Mouse (Mus musculus): ENCODE results near the gene Gm49333.

The Gm49333 gene

DNA sequence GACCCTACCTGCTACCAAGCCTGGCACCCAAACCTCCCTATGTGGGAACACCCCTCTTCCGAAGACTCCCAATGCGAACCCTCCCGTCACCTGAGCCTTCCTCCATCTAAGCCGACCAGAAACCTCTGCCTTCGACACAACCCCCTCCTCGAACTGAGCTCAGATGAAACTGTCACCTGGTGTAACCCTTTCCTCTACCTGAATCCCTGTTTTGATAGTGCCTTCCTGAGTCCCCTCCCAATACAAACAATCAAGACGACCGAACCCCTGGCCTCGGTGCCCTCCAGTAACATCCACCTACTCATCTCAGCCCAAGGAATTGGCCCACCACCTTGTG is 9.0 kb downstream of the Gm49333 start:
- ChIA-PET POLR2A (interaction anchor here (0.5 to 5.8 kb wide), 47 partner anchors 7 to 318 kb away, joined by 3 to 87 read pairs (median 6); partner anchors contain the start of genes Alg3 (in 3 of the 4), Eef1akmt4 (in 3 of the 4), Gm49333 (in 3 of the 4) and Abcf3 (in 2 of the 4)), CTCF (interaction anchor here in 3 of 4 experiments (0.9 to 1.1 kb wide), 4 partner anchors 9 to 141 kb away, joined by 3 read pairs; partner anchors contain the start of genes Alg3 (in 1 of the 3), Dvl3 (in 1 of the 3), Eef1akmt4 (in 1 of the 3) and Gm49333 (in 1 of the 3))

DNA sequence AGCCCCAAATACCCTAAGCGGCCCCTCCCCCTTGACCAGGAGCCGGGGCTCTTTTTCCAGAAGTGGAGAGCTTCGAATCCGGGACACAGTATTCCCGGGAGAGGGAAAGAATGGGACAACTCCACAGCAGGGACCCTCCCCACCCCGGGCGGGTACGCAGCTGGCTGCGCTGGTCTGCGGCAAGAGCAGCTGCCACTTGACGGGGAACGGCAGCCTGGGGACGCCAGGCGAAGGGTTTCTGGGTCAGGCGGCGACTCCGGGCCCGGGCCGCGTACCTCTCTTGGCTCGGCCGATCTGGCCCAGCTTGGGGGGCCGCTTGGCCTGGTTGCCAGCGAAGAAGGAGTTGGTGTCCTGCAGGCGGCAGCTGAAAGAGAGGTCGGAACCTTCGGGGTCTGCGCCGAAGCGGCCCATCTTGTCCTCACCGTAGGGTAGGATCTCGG is 9.4 kb downstream of the Gm49333 start:
- CTCF ChIA-PET: interaction anchor here in 3 of 4 experiments (0.9 to 1.0 kb wide), 3 partner anchors 9 to 141 kb away, joined by 3 read pairs; partner anchors contain the start of genes Alg3 (in 1 of the 3), Dvl3 (in 1 of the 3), Eef1akmt4 (in 1 of the 3) and Gm49333 (in 1 of the 3)
- POLR2A ChIA-PET: interaction anchor here (0.5 to 5.8 kb wide), 44 partner anchors 7 to 329 kb away, joined by 3 to 87 read pairs (median 6); partner anchors contain the start of genes Alg3 (in 3 of the 4), Eef1akmt4 (in 3 of the 4), Gm49333 (in 3 of the 4) and Abcf3 (in 2 of the 4)

DNA sequence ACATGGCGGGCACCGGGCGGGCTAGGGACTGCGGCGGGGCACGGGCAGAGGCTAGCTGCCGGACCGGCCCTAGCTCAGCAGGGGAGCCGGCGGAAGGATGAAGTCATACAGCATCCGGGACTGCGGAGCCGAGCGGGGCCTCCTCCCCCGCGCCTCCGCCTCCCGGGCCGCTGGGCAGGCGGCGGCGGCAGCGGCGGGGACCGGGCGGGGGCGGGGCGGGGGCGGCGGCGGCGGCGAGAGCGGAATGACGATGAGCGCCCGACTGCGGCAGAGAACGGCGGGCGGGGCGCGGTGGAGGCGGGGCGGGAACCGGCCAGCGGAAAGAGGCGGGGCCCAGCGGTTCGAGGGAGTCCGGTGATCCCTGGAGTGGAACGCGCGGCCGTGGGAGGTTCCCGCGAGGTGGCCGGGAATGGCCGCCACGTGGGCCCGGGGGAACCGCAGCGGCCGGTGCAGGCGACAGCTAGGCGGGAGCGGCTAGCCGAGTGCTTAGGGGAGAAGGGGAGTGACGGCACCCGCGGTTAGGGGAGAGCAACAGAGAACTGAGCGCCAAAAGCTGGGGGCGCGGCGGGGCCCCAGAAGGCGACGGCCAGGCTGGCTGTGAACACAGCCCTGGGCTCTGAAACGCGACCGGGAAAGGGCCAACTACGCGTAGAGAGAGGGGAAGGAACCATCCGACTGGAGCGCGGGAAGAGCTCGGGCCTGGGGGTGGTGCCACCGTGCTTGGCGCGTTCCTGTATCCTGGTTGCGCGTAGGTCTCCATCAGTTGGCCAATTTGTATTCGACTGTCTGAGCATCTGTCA is 10.0 kb downstream of the Gm49333 start, which contains the start of gene Camk2n2:
Camk2n2 (minus strand) TSS at position 97 of the 800 bp plus-strand sequence.
- POLR2A ChIA-PET: interaction anchor here (0.5 to 5.8 kb wide), 49 partner anchors 8 to 329 kb away, joined by 3 to 87 read pairs (median 6); partner anchors contain the start of genes Alg3 (in 3 of the 4), Eef1akmt4 (in 3 of the 4), Gm49333 (in 3 of the 4) and Abcf3 (in 2 of the 4)

DNA sequence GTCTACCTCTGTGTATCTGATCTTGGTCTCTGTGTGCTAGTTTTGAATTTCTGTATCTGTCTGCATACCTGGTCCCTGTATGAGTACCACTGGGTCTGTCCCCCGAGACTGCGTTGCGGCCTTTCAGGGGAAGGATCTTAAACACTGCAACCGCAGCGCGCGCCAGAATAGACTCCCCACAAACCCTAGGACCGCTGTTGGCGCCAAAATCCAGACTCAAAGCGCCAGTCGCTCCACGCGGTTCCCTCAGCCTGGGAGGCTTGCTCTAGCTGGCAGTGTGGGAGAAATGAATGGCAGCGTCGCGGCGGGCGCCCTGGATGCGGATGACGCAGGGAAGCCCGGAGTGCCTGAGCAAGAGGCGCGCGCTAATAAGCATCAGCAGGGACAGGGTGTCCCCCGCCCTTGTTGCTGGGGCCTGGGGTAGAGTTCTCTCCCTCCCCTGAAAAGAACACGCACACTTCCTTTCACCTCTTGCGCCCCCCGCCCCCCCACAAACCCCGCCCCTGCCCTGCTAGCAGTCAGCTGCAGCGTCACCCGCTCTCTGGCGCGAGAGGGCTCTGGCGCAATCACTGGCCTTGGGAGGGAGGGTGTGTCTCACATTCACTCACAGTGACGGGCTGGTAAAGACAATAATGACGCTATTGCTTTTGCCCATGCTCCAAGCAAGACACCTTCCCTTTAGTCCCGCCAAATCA is 10.7 kb downstream of the Gm49333 start:
- ChIA-PET POLR2A (interaction anchor here in 3 of 4 experiments (0.6 to 5.8 kb wide), 37 partner anchors 9 to 170 kb away, joined by 3 to 87 read pairs (median 6); partner anchors contain the start of genes Alg3 (in 3 of the 3), Eef1akmt4 (in 3 of the 3), Gm49333 (in 3 of the 3) and Abcf3 (in 2 of the 3)), CTCF (no interaction called here)

More for the DNA sequence above, 10.0 kb downstream of the Gm49333 start, which contains the start of gene Camk2n2:
- CTCF ChIA-PET: interaction anchor here in 3 of 4 experiments (0.6 to 1.0 kb wide), 4 partner anchors 10 to 425 kb away, joined by 3 read pairs; partner anchors contain the start of genes Alg3 (in 1 of the 3), Dvl3 (in 1 of the 3), Eef1akmt4 (in 1 of the 3) and Gm49333 (in 1 of the 3)

DNA sequence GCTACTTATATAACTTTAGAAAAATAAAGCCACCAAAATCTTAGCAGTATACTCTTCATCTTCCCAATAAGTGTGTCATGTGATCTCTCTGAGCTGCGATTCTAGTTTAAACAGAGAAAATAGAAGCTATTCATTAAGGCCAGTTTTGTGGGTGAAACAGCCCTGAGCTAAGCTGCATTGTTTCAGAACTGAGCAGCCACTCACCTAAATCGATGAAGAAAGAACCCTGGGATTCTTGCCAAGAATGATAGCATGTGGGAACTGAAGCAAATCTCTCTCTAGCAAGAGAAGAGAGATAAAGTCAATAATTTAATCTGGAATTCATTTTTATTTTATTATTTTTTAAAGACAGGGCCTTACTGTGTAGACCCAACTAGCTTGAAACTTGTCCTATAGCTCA is 11.8 kb downstream of the Gm49333 start:
- ChIA-PET POLR2A (interaction anchor here (0.7 to 5.8 kb wide), 16 partner anchors 7 to 125 kb away, joined by 3 to 87 read pairs (median 9); partner anchors contain the start of genes Alg3 (in 3 of the 4), Eef1akmt4 (in 3 of the 4), Gm49333 (in 3 of the 4) and Eif2b5 (in 2 of the 4)), CTCF (no interaction called here)

DNA sequence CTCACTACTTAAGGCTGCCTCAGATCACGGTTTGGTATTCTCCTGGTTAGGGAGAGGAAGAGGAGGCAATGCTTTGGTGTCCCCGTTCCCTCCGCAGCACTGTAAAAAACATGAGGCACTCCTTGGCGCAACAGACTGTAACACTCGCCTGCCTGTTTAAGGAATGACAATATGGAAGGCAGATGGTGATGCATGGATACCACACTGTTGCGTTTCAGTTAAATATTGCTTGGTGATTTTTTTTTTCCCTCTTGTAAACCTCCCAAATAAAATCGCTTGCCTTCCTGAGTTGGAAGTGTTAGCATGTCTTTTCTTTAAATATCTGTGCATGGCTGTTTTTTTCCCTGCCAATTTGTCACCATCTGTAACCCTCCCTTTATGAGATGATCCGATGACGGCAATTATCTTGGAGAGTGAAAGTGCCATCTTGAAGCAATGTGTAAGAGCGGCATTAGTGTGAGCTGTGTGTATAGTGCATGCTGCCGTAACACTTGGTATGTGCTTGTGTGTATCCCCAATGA is 17.5 kb downstream of the Gm49333 start:
- POLR2A ChIA-PET: interaction anchor here in 3 of 4 experiments (0.7 to 2.3 kb wide), 5 partner anchors 12 to 151 kb away, joined by 3 to 10 read pairs (median 3); partner anchors contain the start of gene Psmd2 (in 1 of the 3)
- CTCF ChIA-PET: no interaction called here

DNA sequence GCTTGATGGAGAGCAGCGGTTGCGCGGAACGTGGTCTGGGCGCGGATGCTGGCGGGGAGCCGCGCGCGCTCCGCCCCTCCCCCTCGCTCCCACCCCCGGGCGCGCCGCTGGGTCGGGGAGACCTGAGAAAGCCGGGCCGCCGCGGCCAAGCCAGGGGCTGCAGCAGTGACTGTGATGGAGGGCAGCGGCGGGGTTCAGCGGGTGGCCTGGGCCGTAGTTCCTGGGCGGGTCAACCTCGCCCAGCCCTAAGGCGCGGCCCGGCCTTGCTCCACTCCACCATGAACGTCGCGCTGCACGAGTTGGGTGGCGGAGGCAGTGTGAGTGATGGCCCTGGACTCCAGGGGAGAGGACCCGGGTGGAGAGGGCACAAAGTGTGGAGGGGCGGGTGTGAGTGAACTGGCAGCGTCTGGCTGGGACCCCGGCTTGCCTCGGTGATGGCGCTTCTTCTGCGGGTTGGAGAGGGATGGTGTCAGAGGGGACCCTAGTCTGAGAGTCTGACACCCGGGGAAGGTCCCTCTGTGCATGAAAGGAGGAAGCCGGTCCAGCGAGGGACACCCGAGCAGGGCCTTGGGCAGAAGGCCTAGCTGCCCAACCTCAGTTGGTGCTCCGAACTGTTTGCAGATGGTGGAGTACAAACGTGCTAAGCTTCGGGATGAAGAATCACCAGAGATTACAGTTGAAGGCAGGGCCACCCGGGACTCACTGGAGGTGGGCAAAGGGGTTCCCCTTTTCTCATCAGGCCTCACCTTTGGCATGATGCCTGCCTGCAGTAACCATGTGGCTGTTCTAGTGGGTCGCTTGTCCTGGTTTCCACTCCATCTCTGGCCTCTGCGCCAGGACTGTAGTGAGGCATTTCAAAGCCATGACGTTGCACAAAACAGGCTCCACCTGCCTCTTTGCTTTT is 18.6 kb downstream of the Gm49333 start, which contains the start of gene Ece2:
Ece2 (plus strand) TSS at position 98 of the 904 bp plus-strand sequence.
- CTCF ChIA-PET: interaction anchor here in 1 of 4 experiments (0.7 kb wide), 1 partner anchor 133 kb away, joined by 3 read pairs; no protein-coding TSS in a partner anchor
- POLR2A ChIA-PET: interaction anchor here in 3 of 4 experiments (0.5 to 2.3 kb wide), 15 partner anchors 8 to 152 kb away, joined by 3 to 12 read pairs (median 4); partner anchors contain the start of genes Alg3 (in 2 of the 3), Camk2n2 (in 2 of the 3), Eef1akmt4 (in 2 of the 3) and Gm49333 (in 2 of the 3)

DNA sequence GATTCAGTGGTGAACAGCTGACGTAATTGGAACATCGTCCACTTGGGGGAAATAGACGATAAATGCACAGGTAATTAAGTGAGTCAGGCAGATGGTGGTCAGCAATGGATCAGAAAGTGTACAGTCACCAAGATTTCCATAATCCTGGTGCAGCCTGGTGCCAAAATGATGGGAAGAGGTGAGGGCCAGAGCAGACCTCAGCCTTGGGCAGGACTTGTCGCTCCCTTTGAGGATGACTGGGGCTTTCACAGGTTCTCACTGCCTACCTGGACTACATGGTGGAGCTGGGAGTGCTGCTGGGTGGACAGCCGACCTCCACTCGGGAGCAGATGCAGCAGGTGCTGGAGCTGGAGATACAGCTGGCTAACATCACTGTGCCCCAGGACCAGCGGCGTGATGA is 26.0 kb downstream of the Gm49333 start:
- ChIA-PET POLR2A (interaction anchor here in 2 of 4 experiments (0.6 to 2.3 kb wide), 3 partner anchors 13 to 209 kb away, joined by 3 to 14 read pairs (median 6); partner anchors contain the start of gene Psmd2 (in 1 of the 2)), CTCF (no interaction called here)

DNA sequence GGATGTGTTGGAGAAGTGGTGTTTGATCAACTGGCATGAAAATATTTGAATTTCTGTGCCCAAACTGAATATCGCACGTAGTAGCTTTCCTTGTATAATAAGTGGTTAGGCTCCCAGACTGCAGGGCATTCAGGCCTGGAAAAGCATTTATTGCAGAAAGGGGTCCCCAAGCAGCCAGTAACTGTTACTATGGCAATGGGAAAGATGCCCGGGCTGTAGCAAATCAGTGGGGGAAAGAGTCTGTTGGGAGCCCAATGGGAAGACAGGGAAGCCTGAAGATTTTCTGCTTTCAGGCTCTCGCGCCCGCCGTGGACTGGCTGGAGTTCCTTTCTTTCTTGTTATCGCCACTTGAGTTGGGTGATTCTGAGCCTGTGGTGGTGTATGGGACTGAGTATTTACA is 27.0 kb downstream of the Gm49333 start:
- CTCF ChIA-PET: interaction anchor here in 1 of 4 experiments (0.7 kb wide), 1 partner anchor 9 kb away, joined by 3 read pairs; no protein-coding TSS in a partner anchor
- POLR2A ChIA-PET: interaction anchor here in 1 of 4 experiments (0.8 to 2.3 kb wide), 3 partner anchors 26 to 47 kb away, joined by 3 to 5 read pairs (median 3); no protein-coding TSS in a partner anchor

DNA sequence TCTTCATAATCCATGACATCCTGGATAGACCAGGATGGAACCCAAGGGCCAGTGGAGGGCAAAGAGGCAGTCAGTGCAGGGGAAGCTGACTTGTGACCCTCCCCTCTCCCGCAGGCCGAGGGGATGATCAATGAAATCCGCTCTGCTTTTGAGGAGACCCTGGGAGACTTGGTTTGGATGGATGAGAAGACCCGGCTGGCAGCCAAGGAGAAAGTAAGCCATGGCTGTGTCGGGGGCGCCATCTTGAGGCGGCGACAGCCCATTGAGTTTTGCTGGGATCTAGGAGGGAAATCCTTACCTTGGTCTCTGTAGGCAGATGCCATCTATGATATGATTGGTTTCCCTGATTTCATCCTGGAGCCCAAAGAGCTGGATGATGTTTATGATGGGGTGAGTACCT is 30.8 kb downstream of the Gm49333 start:
- CTCF ChIA-PET: no interaction called here
- POLR2A ChIA-PET: interaction anchor here in 2 of 4 experiments (0.9 to 1.5 kb wide), 5 partner anchors 9 to 74 kb away, joined by 3 to 5 read pairs (median 3); partner anchors contain the start of gene Psmd2 (in 1 of the 2)

DNA sequence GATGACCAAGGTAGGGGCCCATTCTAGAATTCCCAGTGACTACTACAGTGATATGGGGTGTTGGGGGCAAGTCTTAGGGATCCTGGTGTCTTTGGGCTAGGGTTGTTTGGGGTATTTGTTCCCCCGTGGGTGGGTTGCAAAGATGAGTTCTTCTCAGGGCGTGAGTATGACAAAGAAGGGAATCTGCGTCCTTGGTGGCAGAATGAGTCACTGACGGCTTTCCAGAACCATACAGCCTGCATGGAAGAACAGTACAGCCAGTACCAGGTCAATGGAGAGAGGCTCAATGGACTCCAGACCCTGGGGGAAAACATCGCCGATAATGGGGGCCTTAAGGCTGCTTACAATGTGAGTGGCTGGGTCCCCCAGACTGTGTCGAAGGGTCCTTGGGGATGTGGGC is 32.5 kb downstream of the Gm49333 start:
- ChIA-PET POLR2A (interaction anchor here in 2 of 4 experiments (0.5 to 1.8 kb wide), 2 partner anchors 33 to 47 kb away, joined by 3 to 8 read pairs; partner anchors contain the start of genes Alg3 (in 1 of the 2), Eef1akmt4 (in 1 of the 2) and Gm49333 (in 1 of the 2)), CTCF (no interaction called here)

DNA sequence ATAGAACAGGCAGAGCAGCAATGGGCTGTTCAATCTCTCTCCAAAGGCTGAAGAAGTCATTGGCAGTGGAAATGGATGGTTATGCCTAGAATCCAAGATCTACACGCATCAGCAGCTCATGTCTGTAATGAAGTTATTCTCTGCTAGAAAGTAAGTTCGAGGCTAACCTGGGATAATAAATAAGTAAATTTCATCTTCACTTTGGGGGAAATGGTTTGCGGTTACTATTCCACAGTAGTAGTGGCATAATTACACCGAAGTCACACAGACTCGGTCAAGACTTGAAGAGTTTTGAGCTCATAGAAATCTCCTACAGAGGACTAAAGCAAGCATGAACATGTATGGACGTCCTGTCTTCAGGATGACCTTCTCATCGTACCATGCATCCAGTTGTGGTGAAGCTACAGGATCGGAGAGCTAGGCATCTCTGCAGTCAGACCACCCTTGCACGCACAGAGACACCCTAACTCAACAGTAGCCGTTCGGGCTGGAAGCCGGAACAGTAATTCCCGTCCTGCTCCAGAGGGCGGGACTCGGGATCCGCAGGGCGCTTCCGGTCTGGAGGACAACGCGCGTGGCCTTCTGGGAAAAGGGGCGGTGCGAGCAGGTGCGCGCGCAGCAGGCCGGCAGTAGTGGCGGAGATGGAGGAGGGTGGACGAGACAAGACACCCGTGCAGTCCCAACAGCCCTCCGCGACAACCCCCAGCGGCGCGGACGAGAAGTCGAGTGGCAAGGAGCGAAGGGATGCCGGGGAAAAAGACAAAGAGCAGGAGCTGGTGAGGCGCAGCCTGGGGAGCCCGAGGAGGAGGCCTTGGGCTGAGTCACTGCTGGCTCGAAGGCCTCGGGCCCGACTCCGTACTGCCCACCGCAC is 39.9 kb downstream of the Gm49333 start, which contains the start of gene Psmd2:
Psmd2 (plus strand) TSS at position 577 of the 871 bp plus-strand sequence.
- POLR2A ChIA-PET: interaction anchor here in 3 of 4 experiments (0.5 to 4.8 kb wide), 50 partner anchors 8 to 154 kb away, joined by 3 to 53 read pairs (median 4); partner anchors contain the start of genes Eef1akmt4 (in 3 of the 3), Gm49333 (in 3 of the 3), Abcf3 (in 2 of the 3) and Alg3 (in 2 of the 3)
- CTCF ChIA-PET: interaction anchor here in 2 of 4 experiments (0.5 to 1.6 kb wide), 4 partner anchors 18 to 142 kb away, joined by 3 to 4 read pairs (median 3); no protein-coding TSS in a partner anchor

DNA sequence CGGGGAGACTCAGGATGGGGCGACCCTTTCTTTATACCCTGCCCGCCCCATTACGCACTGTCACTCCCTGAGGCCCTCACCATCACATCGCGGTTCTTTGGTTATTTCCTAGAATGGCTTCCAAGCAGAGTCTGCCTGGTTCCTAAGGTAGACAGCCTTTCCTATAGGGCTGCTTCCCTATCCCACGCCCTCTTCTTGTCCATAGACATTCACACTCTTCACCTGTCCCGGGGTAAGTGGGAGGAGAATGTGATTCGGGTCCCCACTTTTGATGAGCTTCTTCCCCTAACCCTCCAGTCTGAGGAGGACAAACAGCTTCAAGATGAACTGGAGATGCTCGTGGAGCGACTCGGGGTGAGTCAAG is 40.5 kb downstream of the Gm49333 start:
- ChIA-PET CTCF (interaction anchor here in 2 of 4 experiments (0.5 to 0.6 kb wide), 2 partner anchors 18 to 57 kb away, joined by 3 read pairs; no protein-coding TSS in a partner anchor), POLR2A (interaction anchor here in 3 of 4 experiments (0.6 to 4.8 kb wide), 28 partner anchors 7 to 154 kb away, joined by 3 to 53 read pairs (median 4); partner anchors contain the start of genes Eef1akmt4 (in 2 of the 3), Eif2b5 (in 2 of the 3), Gm49333 (in 2 of the 3) and Abcf3 (in 1 of the 3))

DNA sequence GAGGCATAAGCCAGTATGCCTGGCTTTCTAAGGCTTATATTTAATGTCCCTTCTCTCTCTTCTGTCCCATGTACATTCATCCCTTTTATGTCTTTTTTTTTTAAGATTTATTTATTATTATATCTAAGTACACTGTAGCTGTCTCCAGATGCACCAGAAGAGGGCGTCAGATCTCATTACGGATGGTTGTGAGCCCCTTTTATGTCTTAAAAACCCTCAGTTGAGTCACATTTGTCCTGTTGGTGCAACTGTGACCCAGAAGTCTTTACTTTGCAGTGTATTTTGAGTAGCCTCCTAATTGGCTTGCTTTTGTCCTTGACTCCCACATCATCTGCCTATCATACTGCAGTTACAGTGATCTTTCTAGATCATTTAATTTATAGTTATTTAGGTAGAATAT is 41.9 kb downstream of the Gm49333 start:
- ChIA-PET POLR2A (interaction anchor here in 2 of 4 experiments (0.8 to 4.8 kb wide), 6 partner anchors 15 to 138 kb away, joined by 3 to 53 read pairs (median 4); partner anchors contain the start of genes Eif4g1 (in 2 of the 2), Abcf3 (in 1 of the 2) and Ap2m1 (in 1 of the 2)), CTCF (interaction anchor here in 2 of 4 experiments (0.6 to 1.0 kb wide), 4 partner anchors 9 to 38 kb away, joined by 3 read pairs; no protein-coding TSS in a partner anchor)

Measured in embryonic stem cell, embryonic (primary cell).